Mouse (Mus musculus) MN1 (cell line): ENCODE results near the gene Rreb1.

Source experiments
- DNase-seq: peaks from one replicate; pipeline ENCODE4 v3.0.0-alpha.2; 2016; ENCODE audit warnings: low spot score

Rreb1 gene

DNA sequence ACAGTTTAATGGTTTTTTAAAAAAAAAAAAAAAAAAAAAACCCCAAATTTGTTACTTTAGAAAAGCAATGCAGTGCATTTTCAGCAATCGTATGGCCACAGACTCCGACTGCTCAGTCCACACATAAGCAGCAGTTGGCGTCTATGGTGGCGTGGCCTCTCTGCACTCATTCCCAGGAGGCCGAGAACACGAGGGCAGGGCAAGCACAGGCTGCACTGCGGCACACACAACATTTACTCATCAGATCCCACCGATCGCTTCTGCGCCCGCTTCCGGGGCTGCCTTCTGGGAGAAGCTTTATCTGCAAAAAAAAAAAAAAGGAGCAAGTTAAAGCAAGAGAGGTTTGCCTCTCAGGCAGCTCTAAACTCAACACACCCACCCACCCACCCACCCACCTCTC is 201.3 kb downstream of the Rreb1 start:
- DNase-seq: no peak

GRCm38 (mm10) chr13:37980346-37980745 is 202.1 kb downstream of the Rreb1 start:
- DNase-seq: no peak

- no peak for DNase-seq
Observed at GRCm38 (mm10) chr13:37981063-37981462, 202.9 kb downstream of the Rreb1 start.

DNA sequence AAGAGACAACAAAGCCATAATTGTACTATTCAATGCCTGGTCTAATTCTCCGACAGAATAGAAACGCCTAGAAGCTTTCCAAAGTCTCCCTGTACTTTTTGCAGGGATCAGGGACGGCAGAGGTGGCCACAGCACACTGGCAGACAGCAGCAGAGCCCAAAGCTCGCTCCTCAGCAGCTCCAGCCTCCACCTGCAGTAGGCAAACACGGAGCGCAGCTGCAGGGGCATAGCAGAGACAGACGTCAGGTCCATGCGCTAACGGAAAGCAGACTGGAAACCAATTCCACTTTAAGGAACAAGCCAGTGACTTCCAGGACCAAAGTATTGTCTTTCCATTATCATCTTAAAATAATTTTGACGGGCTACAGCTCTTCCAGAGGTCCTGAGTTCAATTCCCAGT is 208.0 kb downstream of the Rreb1 start:
- DNase-seq: no peak

DNA sequence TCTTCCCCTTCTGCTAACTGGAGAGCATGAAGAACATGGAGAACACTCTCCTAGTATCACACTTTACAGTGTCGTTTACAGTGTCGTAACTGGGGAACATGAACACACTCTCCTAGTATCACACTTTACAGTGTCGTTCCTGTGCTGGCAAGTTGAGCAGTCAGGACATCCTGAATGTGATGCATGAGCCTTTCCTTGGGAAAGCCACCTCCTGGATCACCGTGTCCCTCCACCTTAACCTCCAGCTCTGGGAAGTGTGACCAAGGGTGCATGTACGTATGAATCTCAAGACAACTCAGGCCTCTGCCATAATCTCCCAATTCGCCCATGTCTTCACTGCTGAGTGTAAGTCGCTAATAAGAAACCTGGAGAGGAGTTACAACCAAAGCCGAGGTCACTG is 211.5 kb downstream of the Rreb1 start:
- DNase-seq: no peak

DNA sequence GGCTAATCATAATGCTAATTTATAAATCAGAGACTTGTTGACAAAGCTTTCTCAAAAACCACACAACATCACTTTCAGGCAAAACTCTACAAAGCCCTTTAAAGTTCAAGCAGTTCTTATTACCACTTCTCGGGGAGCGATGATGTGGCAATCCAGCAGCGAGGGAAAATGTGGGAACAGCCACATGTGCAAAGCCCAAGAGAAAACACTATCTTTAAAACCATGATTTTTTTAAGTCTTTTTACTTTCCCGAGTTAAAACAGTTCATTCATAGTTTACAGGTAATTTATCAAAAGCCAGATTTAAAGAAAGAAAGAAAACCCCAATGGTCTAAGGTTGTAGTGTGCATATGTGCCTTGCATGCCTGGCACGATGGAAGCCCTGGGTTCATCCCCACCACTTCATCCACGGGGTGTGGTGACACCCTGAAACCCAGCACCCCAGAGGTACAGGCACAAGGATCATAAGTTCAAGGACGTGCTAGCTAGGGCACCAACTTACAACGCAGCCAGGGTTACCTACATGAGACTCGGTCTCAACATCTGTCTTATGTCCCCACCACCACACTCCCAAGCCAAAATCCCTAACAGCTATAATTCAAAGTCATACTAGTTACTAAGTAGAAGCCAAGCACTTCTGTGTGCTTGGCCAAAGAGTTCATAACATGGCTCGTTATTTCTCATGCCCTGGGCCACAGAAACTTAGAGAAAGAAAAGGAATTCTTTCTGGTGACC is 214.6 kb downstream of the Rreb1 start:
- DNase-seq: no peak

GRCm38 (mm10) chr13:37993376-37993703 is 215.1 kb downstream of the Rreb1 start:
- no peak for DNase-seq

DNA sequence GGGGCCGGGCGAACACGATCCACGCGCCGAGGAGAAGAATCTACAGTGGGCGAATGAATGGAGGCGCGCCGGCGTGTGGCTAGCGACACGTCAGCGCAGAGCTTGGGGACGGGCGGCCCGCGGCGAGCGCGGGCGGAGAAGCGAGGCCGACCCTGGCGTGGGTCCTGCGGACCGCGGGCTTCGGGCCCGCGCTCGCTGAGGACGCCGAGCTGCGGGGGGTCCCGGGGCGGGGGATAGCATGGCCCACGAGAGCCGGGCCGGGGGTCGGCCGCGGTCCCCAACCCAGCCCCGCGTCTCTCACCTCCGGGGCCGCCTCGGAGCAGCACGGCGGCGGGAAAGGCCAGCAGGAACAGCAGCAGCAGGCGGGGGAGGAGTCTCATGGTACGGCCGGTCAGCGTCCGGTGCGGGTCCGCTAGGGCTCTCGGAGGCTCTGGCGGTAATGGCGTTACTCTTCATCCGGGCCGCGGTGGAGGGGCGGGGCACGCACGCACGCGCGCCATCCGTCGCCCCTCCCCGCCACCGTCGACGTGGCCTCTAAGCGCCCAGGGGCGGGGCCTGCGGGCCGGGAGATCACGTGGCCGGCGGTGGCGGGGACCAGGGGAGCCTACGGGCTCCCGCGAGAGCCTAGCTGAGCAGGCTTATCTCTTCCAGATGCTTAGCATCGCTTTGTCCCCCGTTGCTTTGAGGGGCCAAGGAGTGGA is 215.7 kb downstream of the Rreb1 start, which contains the start of gene Ssr1:
TSS of gene Ssr1 (minus strand) at position 514 of the 701 bp plus-strand sequence.
- DNase-seq: peak; percentile 95

GRCm38 (mm10) chr13:37994405-37994749 is 216.2 kb downstream of the Rreb1 start:
- DNase-seq: no peak

GRCm38 (mm10) chr13:37999713-38000112 is 221.5 kb downstream of the Rreb1 start:
- DNase-seq: no peak
